Mouse (Mus musculus) embryo, embryonic 11.5 days (tissue): ENCODE results near the gene Lsm7.

Experiments
- DNase-seq: peaks from one replicate; pipeline ENCODE4 v3.0.0-alpha.2; 2012; ENCODE audit warnings: low read depth, low spot score

The Lsm7 gene

DNA sequence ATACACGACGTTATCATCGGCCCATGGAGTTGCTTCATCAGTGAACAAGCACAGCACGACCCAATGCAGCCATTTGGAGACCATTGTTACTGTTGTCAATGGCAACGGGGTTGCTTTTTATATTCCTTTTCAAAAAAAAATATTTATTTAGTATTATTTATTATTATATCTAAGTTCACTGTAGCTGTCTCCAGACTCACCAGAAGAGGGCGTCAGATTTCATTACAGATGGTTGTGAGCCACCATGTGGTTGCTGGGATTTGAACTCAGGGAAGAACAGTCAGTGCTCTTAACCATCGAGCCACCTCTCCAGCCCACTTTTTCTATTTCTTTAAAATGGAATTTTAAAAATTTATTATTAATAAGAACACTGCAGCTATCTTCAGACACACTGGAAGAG, 40.2 kb downstream of the Lsm7 start:
- no peak for DNase-seq

DNA sequence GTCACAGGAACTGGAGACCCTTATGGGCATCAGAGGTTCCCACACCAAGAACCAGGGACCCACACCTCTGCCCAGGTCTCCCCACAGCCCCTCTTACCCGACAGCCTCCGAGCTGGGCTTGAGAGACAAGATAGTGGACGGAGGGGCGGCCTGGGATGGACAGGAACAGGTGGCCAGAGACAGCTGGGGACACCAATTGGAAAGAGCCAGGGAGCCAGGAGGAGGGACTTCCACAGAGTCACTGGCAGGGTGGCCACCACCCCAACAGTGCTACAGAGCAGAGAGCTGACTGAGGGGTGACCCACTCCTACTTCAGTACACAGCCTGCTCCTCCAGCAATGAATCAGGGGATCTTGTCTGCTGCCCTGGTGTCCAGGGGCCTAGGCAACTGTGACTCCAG, 41.6 kb downstream of the Lsm7 start, which contains the start of gene Jsrp1:
Gene Jsrp1, minus strand, starts transcription at position 133 of the 400 bp plus-strand sequence.
- DNase-seq: no peak

DNA sequence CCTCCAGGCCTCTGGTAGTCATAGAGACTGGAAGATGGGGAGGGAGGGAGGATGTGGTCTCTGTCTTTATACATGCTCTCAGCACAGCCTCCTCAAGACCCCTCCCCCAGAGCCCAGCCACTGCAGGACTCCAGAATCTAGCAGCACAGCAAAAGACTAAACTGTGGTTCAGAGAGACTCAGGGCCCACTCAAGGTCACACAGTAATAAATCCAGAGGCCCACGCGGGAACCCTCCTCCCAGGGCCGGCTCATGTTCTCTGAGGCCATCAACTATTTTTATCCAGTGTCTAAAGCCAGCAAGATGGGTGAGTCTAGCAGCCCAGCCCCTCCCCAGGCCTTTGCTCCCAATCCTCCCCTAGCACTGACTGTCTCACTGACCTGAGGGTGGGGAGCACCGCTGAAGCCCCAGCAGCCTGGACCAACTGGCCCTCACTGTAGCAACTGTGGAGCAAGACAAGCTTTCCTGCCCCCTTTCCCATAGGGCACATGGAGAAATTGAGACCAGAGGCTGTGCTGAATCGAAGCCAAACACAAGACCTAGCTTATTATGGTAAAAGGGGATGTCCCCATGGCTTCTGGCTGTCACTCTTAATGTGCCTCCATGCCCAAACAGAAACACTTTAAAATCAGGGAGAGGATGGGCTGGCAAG, 42.5 kb downstream of the Lsm7 start:
- DNase-seq: no peak

DNA sequence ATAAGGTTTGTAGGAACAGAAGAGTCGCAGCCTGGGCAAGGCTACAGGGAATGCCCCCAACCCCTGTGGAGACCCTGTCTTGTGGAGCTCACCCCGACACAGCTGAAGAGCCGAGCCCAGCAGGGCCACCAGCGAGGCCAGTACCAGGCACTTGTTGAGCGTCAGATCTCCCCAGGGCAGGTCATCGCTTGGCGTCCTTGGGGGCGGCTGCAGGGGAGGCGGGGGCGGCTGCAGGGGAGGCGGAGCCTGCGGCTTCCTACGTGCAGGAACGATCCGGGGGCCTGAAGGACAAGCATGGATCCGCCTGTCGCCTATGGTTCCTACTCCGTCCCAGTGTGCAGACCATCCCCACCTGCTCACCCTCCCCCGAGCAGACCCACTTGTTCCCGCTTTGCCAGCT, 44.9 kb downstream of the Lsm7 start:
- no peak for DNase-seq

DNA sequence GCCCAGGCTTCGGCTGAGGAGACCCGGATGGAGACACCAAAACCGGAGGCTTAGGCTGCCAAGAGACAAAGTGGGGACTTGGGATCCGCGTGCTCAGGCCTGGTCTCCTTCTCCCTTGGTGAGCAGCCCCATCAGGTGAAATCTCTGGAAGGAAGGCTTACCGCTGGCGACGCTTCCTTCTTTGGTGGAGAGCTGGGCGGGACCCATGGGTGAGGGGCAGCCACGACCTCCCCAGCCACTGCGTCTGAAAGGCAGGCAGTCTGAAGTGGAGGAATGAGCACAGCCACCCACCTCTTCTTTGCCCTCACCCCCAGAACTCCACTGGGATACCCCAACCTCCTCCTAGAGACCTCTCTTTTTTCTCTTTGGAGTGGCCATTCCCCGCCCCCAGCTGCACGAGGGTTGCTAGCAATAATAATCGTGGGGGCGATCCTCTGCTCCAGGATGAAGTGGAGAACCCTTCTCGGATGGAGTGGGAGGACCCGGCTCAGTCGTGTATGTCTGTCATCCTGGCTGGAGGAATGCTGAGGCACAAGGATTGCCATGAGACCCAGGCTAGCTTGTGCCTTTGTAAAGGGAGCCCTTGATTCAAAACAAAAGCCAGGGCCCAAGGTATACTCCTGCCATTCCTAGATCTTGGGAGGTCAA, 45.9 kb downstream of the Lsm7 start:
- DNase-seq: no peak

DNA sequence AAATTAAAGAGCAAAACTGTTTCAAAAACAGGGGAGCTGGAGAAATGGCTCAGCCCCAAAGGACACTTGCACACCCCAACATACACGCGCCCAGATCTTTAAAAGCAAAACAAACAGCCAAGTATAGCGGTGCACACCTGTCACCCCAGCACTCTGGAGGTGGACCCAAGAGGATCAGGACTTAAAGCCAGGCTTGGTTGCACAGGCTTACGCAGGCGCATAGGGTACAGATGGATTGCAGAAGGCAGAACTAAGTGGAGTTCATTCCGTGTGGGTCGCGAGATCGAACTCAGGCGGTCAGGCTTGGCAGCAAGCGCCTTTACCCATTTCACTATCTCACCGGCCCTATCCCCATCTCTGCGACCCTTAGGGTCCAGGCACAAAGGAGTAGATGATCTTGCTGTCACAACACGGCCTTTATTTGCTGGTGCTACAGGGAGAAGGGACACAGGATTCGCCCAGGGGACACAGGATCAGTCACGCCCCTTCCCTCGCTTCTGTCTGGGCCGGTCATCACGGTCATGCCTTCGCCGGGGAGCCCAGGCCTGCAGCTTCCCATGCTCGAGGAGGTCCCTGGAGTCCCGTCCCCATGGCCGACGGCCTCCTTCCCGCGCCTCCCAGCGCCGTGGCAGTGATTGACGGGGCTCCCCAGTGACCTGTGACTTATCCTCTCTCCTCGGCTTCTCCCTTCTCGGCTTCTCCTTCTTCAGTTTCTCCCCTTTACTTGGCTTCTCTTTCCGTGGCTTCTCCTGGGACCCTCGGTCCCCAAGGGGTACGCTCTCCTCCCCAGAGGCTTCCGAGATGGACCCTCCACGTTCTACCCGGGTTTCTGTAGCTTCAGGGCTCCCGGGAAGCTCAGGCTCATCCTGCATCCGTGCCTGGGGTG, 46.7 kb downstream of the Lsm7 start:
- DNase-seq: no peak

DNA sequence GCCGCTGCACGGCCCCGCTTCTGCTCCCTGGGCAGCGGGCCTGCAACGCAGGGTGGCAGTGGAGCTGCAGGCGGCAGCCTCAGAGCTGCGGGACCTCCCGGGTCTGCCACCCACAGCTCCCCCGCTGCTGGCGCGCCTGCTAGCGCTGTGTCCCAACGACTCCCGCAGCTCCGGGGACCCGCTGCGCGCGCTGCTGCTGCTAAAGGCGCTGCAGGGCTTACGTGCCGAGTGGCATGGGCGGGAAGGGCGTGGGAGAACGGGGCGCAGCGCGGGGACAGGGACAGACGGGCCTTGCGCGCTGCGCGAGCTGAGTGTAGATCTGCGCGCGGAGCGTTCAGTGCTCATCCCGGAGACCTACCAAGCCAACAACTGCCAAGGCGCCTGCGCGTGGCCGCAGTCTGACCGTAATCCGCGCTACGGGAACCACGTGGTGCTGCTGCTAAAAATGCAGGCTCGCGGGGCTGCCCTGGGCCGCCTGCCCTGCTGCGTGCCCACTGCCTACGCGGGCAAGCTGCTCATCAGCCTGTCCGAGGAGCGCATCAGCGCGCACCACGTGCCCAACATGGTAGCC, 47.9 kb downstream of the Lsm7 start:
- peak; percentile 55 for DNase-seq

DNA sequence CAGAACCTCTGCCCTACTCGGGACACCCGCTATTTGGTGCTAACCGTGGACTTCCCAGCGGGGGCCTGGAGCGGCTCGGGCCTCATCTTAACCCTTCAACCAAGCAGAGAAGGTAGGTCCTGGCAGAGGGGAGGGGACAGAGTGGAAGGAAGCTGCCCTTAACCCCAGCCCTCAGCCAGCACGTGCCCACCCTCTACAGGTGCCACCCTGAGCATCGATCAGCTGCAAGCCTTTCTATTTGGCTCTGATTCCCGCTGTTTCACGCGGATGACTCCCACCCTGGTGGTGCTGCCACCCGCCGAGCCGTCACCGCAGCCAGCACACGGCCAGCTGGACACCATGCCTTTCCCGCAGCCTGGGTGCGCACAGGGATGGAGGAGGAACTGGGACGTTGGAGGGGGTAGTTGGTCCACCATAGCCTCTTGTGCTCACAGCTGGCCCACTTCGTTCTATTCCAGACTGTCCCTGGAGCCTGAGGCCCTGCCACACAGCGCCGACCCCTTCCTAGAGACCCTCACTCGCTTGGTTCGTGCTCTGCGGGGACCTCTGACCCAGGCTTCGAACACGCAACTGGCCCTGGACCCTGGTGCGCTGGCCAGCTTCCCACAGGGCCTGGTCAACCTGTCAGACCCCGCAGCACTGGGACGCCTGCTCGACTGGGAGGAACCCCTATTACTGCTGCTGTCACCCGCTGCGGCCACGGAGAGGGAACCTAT, 48.5 kb downstream of the Lsm7 start:
- no peak for DNase-seq

DNA sequence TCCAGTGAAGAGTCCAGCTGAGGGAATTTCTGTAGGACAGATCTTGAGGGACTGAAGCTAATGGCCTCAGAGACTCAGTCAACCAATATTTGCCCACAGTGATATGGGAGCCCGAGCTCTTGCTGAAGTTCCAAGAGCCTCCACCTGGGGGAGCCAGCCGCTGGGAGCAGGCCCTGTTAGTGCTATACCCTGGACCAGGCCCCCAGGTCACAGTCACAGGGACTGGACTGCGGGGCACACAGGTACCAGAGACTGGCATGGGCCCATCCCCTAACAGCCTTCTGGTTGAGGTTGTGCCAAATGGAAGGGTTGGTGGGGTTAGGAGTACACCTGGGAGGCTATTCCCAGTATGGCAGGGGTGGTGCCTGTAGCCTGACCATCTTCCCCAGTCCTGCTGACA, 49.1 kb downstream of the Lsm7 start:
- DNase-seq: peak; percentile 46

DNA sequence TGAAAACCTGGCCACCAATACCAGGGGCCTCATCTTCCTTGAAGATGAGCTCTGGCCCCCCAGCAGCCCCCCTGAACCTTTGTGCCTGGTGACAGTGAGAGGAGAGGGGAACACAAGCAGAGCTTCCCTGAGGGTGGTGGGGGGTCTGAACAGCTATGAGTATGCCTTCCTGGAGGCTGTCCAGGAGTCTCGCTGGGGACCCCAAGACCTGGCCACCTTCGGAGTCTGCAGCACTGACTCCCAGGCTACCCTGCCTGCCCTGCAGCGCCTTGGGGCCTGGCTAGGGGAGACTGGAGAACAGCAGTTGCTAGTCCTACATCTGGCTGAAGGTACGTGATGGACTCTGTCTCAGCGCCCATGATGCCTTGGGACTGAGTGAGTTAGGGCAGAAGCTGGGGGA, 49.7 kb downstream of the Lsm7 start:
- no peak for DNase-seq

DNA sequence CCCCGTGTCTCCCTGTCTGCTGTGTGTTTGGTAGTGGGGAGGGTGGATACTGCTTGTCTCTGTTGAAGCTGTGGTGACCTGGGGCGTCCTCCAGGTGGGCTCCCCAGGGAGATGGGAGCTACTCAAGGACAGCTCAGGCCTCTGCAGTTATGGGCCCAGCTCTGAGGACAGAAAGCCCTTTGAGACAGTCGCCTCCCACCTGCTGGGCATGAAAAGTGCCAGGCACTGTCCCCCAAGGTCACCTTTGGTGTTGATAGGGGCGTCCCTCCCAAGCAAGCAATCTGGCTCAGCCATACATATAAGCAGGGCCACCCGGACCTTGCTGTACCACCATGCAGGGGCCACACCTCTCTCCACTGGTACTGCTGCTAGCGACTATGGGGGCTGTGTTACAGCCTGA, 50.1 kb downstream of the Lsm7 start, which contains the start of gene Amh:
Gene Amh, plus strand, starts transcription at position 328 of the 400 bp plus-strand sequence.
- DNase-seq: no peak

DNA sequence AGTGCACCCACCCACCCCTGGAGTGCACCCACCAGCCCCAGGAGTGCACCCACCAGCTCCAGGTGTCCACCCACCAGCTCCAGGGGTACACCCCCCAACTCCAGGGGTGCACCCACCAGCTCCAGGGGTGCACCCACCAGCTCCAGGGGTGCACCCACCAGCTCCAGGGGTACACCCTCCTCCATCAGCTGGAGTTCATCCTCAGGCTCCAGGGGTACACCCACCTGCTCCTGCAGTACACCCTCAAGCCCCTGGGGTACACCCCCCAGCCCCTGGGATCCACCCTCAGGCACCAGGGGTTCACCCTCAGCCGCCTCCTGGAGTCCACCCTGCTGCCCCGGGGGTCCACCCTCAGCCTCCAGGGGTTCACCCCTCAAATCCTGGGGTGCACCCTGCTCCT, 50.7 kb downstream of the Lsm7 start:
- DNase-seq: no peak

DNA sequence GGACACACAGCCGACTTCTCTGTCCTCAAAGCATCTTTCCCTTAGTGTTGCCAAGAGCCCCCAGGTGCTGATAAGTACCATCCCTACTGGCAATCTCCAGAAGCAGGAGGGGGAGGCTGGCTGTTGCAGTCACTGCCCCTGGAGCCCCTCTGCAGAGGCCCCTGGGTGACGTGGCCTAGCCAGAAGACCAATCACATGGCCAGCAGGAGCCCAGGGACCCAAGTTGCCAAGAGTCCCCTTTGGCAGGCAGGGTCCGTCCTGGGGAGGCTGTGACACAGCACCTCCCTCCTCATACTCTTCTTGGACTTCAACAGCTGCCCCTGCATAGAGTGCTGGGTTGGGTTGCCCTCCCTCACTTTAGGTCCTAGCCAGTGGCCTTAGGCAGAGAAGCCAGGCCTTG, 52.0 kb downstream of the Lsm7 start:
- DNase-seq: no peak
